Mouse (Mus musculus): ENCODE measurements around the gene Tmem132e. TPM values are rescaled to one million over a fixed set of nuclear protein-coding genes. Genes with fewer than 3 reads are reported as not detected.

The Tmem132e gene
- polyA plus RNA-seq, 1 experiment from 2014 or later = 0.04 TPM

GRCm38 (mm10) chr11:82418337-82419041, 29.8 kb downstream of the Tmem132e start:
- Histone ChIP-seq H3K4me3 (ENCODE audit: low read length) (no peak overlapping the region), H3K4me2 (ENCODE audit: low read depth, low read length) (no peak overlapping the region)
- WGBS = 36% methylated on average over 8 of the region's 9 CpGs

GRCm38 (mm10) chr11:82421909-82422308, 33.2 kb downstream of the Tmem132e start:
- Histone ChIP-seq H3K9ac (ENCODE audit: low read length) (no peak overlapping the region), H3K27me3 (ENCODE audit: control insufficient read depth, insufficient read depth, low read length) (no peaks in the 10 kb centered on the region; the same call in 1 of the 2 replicates), H3K4me1 (ENCODE audit: control insufficient read depth, insufficient read depth, low read length) (no peaks in the 10 kb centered on the region), H3K9me3 (replicated peaks; ENCODE audit: control insufficient read depth, low read length) (no peaks in the 10 kb centered on the region), H3K4me2 (ENCODE audit: low read depth, low read length) (no peak overlapping the region), H3K4me3 (ENCODE audit: low read length) (no peak overlapping the region), H3K27ac (ENCODE audit: low read length) (no peak overlapping the region), H3K36me3 (ENCODE audit: control insufficient read depth, insufficient read depth) (no peaks in the 10 kb centered on the region)
- WGBS = 58% methylated on average over 5 of the region's 5 CpGs
- no peak for ATAC-seq (replicated peaks; ENCODE audit: extremely low read depth, insufficient read depth, low FRiP score)

More at GRCm38 (mm10) chr11:82418337-82419041, 29.8 kb downstream of the Tmem132e start:
- ATAC-seq (replicated peaks; ENCODE audit: extremely low read depth, insufficient read depth, low FRiP score) = no peak
- H3K4me1 ChIP-seq (ENCODE audit: control insufficient read depth, insufficient read depth, low read length) = no peaks in the 10 kb centered on the region
- no peak overlapping the region for H3K9ac ChIP-seq (ENCODE audit: low read length)
- no peak overlapping the region for H3K27ac ChIP-seq (ENCODE audit: low read length)
- H3K27me3 ChIP-seq (ENCODE audit: control insufficient read depth, insufficient read depth, low read length) = no peaks in the 10 kb centered on the region
- H3K36me3 ChIP-seq (ENCODE audit: control insufficient read depth, insufficient read depth) = no peaks in the 10 kb centered on the region
- H3K9me3 ChIP-seq (replicated peaks; ENCODE audit: control insufficient read depth, low read length) = no peaks in the 10 kb centered on the region

- H3K9ac ChIP-seq (ENCODE audit: low read length) = no peak overlapping the region
- H3K36me3 ChIP-seq (ENCODE audit: control insufficient read depth, insufficient read depth) = no peaks in the 10 kb centered on the region
- 33% methylated on average over 4 of the region's 4 CpGs for WGBS
- H3K27me3 ChIP-seq (ENCODE audit: control insufficient read depth, insufficient read depth, low read length) = no peaks in the 10 kb centered on the region; the same call in 1 of the 2 replicates
- no peak overlapping the region for H3K27ac ChIP-seq (ENCODE audit: low read length)
- no peak for ATAC-seq (replicated peaks; ENCODE audit: extremely low read depth, insufficient read depth, low FRiP score)
- no peak overlapping the region for H3K4me3 ChIP-seq (ENCODE audit: low read length)
- no peak overlapping the region for H3K4me2 ChIP-seq (ENCODE audit: low read depth, low read length)
- H3K4me1 ChIP-seq (ENCODE audit: control insufficient read depth, insufficient read depth, low read length) = no peaks in the 10 kb centered on the region
- H3K9me3 ChIP-seq (replicated peaks; ENCODE audit: control insufficient read depth, low read length) = no peaks in the 10 kb centered on the region
Measured at GRCm38 (mm10) chr11:82423521-82423920, 34.8 kb downstream of the Tmem132e start.

- H3K4me2 ChIP-seq (ENCODE audit: low read depth, low read length) = no peak overlapping the region
- H3K4me3 ChIP-seq (ENCODE audit: low read length) = no peak overlapping the region
- no peak overlapping the region for H3K9ac ChIP-seq (ENCODE audit: low read length)
- no peak overlapping the region for H3K27ac ChIP-seq (ENCODE audit: low read length)
- H3K36me3 ChIP-seq (ENCODE audit: control insufficient read depth, insufficient read depth) = no peaks in the 10 kb centered on the region
- 48% methylated on average over 4 of the region's 4 CpGs for WGBS
- ATAC-seq (replicated peaks; ENCODE audit: extremely low read depth, insufficient read depth, low FRiP score) = no peak
- H3K27me3 ChIP-seq (ENCODE audit: control insufficient read depth, insufficient read depth, low read length) = peaks cover 17% of the 10 kb centered on the region
- no peaks in the 10 kb centered on the region for H3K4me1 ChIP-seq (ENCODE audit: control insufficient read depth, insufficient read depth, low read length)
- no peaks in the 10 kb centered on the region for H3K9me3 ChIP-seq (replicated peaks; ENCODE audit: control insufficient read depth, low read length)
Measured at GRCm38 (mm10) chr11:82428801-82429200, 40.1 kb downstream of the Tmem132e start.

GRCm38 (mm10) chr11:82434091-82434831, 45.6 kb downstream of the Tmem132e start:
- ATAC-seq (replicated peaks; ENCODE audit: extremely low read depth, insufficient read depth, low FRiP score) = no peak
- H3K27me3 ChIP-seq (ENCODE audit: control insufficient read depth, insufficient read depth, low read length) = peaks cover 55% of the 10 kb centered on the region
- H3K27ac ChIP-seq (ENCODE audit: low read length) = no peak overlapping the region
- H3K4me1 ChIP-seq (ENCODE audit: control insufficient read depth, insufficient read depth, low read length) = no peaks in the 10 kb centered on the region
- H3K9ac ChIP-seq (ENCODE audit: low read length) = no peak overlapping the region
- H3K4me3 ChIP-seq (ENCODE audit: low read length) = peak overlapping the region; percentile 31
- 3% methylated on average over 62 of the region's 62 CpGs for WGBS
- H3K36me3 ChIP-seq (ENCODE audit: control insufficient read depth, insufficient read depth) = no peaks in the 10 kb centered on the region
- peak overlapping the region; percentile 56 for H3K4me2 ChIP-seq (ENCODE audit: low read depth, low read length)
- no peaks in the 10 kb centered on the region for H3K9me3 ChIP-seq (replicated peaks; ENCODE audit: control insufficient read depth, low read length)

GRCm38 (mm10) chr11:82434832-82435182, 46.1 kb downstream of the Tmem132e start:
- peaks cover 55% of the 10 kb centered on the region for H3K27me3 ChIP-seq (ENCODE audit: control insufficient read depth, insufficient read depth, low read length)
- no peak for ATAC-seq (replicated peaks; ENCODE audit: extremely low read depth, insufficient read depth, low FRiP score)
- WGBS = 2% methylated on average over 36 of the region's 36 CpGs
- H3K9ac ChIP-seq (ENCODE audit: low read length) = no peak overlapping the region
- H3K9me3 ChIP-seq (replicated peaks; ENCODE audit: control insufficient read depth, low read length) = no peaks in the 10 kb centered on the region
- H3K4me1 ChIP-seq (ENCODE audit: control insufficient read depth, insufficient read depth, low read length) = no peaks in the 10 kb centered on the region
- H3K27ac ChIP-seq (ENCODE audit: low read length) = no peak overlapping the region
- peak overlapping the region; percentile 56 for H3K4me2 ChIP-seq (ENCODE audit: low read depth, low read length)
- no peaks in the 10 kb centered on the region for H3K36me3 ChIP-seq (ENCODE audit: control insufficient read depth, insufficient read depth)
- peak overlapping the region; percentile 31 for H3K4me3 ChIP-seq (ENCODE audit: low read length)

GRCm38 (mm10) chr11:82448485-82448884, 59.8 kb downstream of the Tmem132e start:
- no peaks in the 10 kb centered on the region for H3K27me3 ChIP-seq (ENCODE audit: control insufficient read depth, insufficient read depth, low read length)
- ATAC-seq (replicated peaks; ENCODE audit: extremely low read depth, insufficient read depth, low FRiP score) = no peak

GRCm38 (mm10) chr11:82452516-82452915, 63.8 kb downstream of the Tmem132e start:
- Histone ChIP-seq H3K27me3 (ENCODE audit: control insufficient read depth, insufficient read depth, low read length) (no peaks in the 10 kb centered on the region), H3K4me1 (ENCODE audit: control insufficient read depth, insufficient read depth, low read length) (no peaks in the 10 kb centered on the region), H3K4me3 (ENCODE audit: low read length) (no peak overlapping the region), H3K9me3 (replicated peaks; ENCODE audit: control insufficient read depth, low read length) (no peaks in the 10 kb centered on the region), H3K9ac (ENCODE audit: low read length) (no peak overlapping the region), H3K36me3 (ENCODE audit: control insufficient read depth, insufficient read depth) (no peaks in the 10 kb centered on the region), H3K27ac (ENCODE audit: low read length) (no peak overlapping the region), H3K4me2 (ENCODE audit: low read depth, low read length) (no peak overlapping the region)
- WGBS = 66% methylated on average over 5 of the region's 5 CpGs
- ATAC-seq (replicated peaks; ENCODE audit: extremely low read depth, insufficient read depth, low FRiP score) = no peak

More at GRCm38 (mm10) chr11:82448485-82448884, 59.8 kb downstream of the Tmem132e start:
- Histone ChIP-seq H3K4me3 (ENCODE audit: low read length) (no peak overlapping the region), H3K9ac (ENCODE audit: low read length) (no peak overlapping the region), H3K27ac (ENCODE audit: low read length) (no peak overlapping the region), H3K9me3 (replicated peaks; ENCODE audit: control insufficient read depth, low read length) (no peaks in the 10 kb centered on the region), H3K36me3 (ENCODE audit: control insufficient read depth, insufficient read depth) (no peaks in the 10 kb centered on the region), H3K4me1 (ENCODE audit: control insufficient read depth, insufficient read depth, low read length) (no peaks in the 10 kb centered on the region), H3K4me2 (ENCODE audit: low read depth, low read length) (no peak overlapping the region)
- WGBS = 56% methylated on average over 9 of the region's 9 CpGs

- no peak overlapping the region for H3K27ac ChIP-seq (ENCODE audit: low read length)
- H3K36me3 ChIP-seq (ENCODE audit: control insufficient read depth, insufficient read depth) = no peaks in the 10 kb centered on the region
- no peaks in the 10 kb centered on the region for H3K9me3 ChIP-seq (replicated peaks; ENCODE audit: control insufficient read depth, low read length)
- H3K9ac ChIP-seq (ENCODE audit: low read length) = no peak overlapping the region
- H3K27me3 ChIP-seq (ENCODE audit: control insufficient read depth, insufficient read depth, low read length) = no peaks in the 10 kb centered on the region
- ATAC-seq (replicated peaks; ENCODE audit: extremely low read depth, insufficient read depth, low FRiP score) = no peak
- WGBS = 61% methylated on average over 7 of the region's 7 CpGs
- H3K4me3 ChIP-seq (ENCODE audit: low read length) = no peak overlapping the region
- H3K4me1 ChIP-seq (ENCODE audit: control insufficient read depth, insufficient read depth, low read length) = no peaks in the 10 kb centered on the region
- H3K4me2 ChIP-seq (ENCODE audit: low read depth, low read length) = no peak overlapping the region
Measured at GRCm38 (mm10) chr11:82453230-82453629, 64.5 kb downstream of the Tmem132e start.

Data from heart, embryonic 16.5 days (tissue).